In genomic region chr10:85103085-85103885, GRCm38 (mm10) we compare ENCODE assay signal across 8 mouse cellular contexts. TPM values are rescaled to one million over a fixed set of nuclear protein-coding genes. Genes with fewer than 3 reads are reported as not detected.
DNase-seq lines count a peak whose midpoint lies in the region; ATAC-seq lines count a peak whose summit lies in the region.

No protein-coding gene starts in this region.

- WGBS in liver, embryonic 15.5 days (ENCODE audit: insufficient replicate concordance): under 1% methylated on average over 34 of the region's 34 CpGs
- WGBS in stomach, embryonic 16.5 days: under 1% methylated on average over 34 of the region's 34 CpGs

- H3K36me3 ChIP-seq in liver, embryonic 15.5 days (replicated peaks): no peaks in the 10 kb centered on the region
- H3K36me3 ChIP-seq in stomach, embryonic 16.5 days (ENCODE audit: control insufficient read depth, insufficient read depth, low read length): no peaks in the 10 kb centered on the region

- ATAC-seq in liver, embryonic 15.5 days (ENCODE audit: insufficient read depth): peak; percentile 4; the same call in 1 of the 2 replicates
- ATAC-seq in stomach, embryonic 16.5 days (ENCODE audit: insufficient read depth, low FRiP score): peak; percentile 11; the same call in 1 of the 2 replicates

- no peaks in the 10 kb centered on the region for H3K27me3 ChIP-seq in liver, embryonic 15.5 days
- H3K27me3 ChIP-seq in stomach, embryonic 16.5 days (ENCODE audit: control insufficient read depth, insufficient read depth, low read length): no peaks in the 10 kb centered on the region

- peak overlapping the region; percentile 90 for H3K27ac ChIP-seq in liver, embryonic 15.5 days (replicated peaks)
- peak overlapping the region; percentile 80 for H3K27ac ChIP-seq in stomach, embryonic 16.5 days (ENCODE audit: low read length)

- peak; percentile 20 to 39 for DNase-seq in B cell, adult 2 months
- DNase-seq in adrenal gland, adult (ENCODE audit: inconsistent age in 2 of 2, low spot score in 1 of 2): peak; percentile 42 to 76
- DNase-seq in embryo, embryonic 10.5 days (ENCODE audit: low spot score): peak; percentile 71
- DNase-seq in heart, adult 11 months: peak; percentile 95
- peak; percentile 13 for DNase-seq in kidney, adult 11 months
- DNase-seq in neural tube, embryonic 10.5 days (ENCODE audit: extremely low spot score, low spot score): peak; percentile 71

- H3K4me3 ChIP-seq in liver, embryonic 15.5 days (replicated peaks): peak overlapping the region; percentile 91
- peak overlapping the region; percentile 100 for H3K4me3 ChIP-seq in stomach, embryonic 16.5 days (replicated peaks; ENCODE audit: low read length)

- H3K4me2 ChIP-seq in liver, embryonic 15.5 days: peak overlapping the region; percentile 93
- H3K4me2 ChIP-seq in stomach, embryonic 16.5 days (ENCODE audit: low read depth, low read length): peak overlapping the region; percentile 89

- H3K4me1 ChIP-seq in liver, embryonic 15.5 days (replicated peaks): peaks cover 29% of the 10 kb centered on the region
- H3K4me1 ChIP-seq in stomach, embryonic 16.5 days (ENCODE audit: control insufficient read depth, insufficient read depth, low read length): 0 out of 2 replicates have a peak, but pooled peaks cover 9% of the 10 kb centered on the region

- peak overlapping the region; percentile 93 for H3K9ac ChIP-seq in liver, embryonic 15.5 days
- H3K9ac ChIP-seq in stomach, embryonic 16.5 days (ENCODE audit: low read length): peak overlapping the region; percentile 96

- H3K9me3 ChIP-seq in liver, embryonic 15.5 days (replicated peaks): no peaks in the 10 kb centered on the region
- H3K9me3 ChIP-seq in stomach, embryonic 16.5 days (replicated peaks; ENCODE audit: control insufficient read depth, low read length): no peaks in the 10 kb centered on the region

RNA-seq across cellular contexts. Expression of gene Tmem263, which starts 0.9 kb away (rescaled TPM):
- polyA plus RNA-seq in liver, embryonic 15.5 days (2015; fragmentation: Nextera tagmentation; extraction: Ambion mirVana): 16.2 and 16.8 TPM in 2 replicates
- 73.5 and 78.5 TPM in 2 replicates for polyA plus RNA-seq in stomach, embryonic 16.5 days (2015; fragmentation: Nextera tagmentation; extraction: Ambion mirVana)

RNA-seq across cellular contexts. Expression of gene Fhl4, which starts 1.0 kb away (rescaled TPM):
- 0.22 and 0.39 TPM in 2 replicates for polyA plus RNA-seq in liver, embryonic 15.5 days (2015; fragmentation: Nextera tagmentation; extraction: Ambion mirVana)
- 0.30 and 0.76 TPM in 2 replicates for polyA plus RNA-seq in stomach, embryonic 16.5 days (2015; fragmentation: Nextera tagmentation; extraction: Ambion mirVana)

RNA-seq across cellular contexts. Expression of gene Mterf2, which starts 24.5 kb away (rescaled TPM):
- 4.2 and 4.9 TPM in 2 replicates for polyA plus RNA-seq in liver, embryonic 15.5 days (2015; fragmentation: Nextera tagmentation; extraction: Ambion mirVana)
- polyA plus RNA-seq in stomach, embryonic 16.5 days (2015; fragmentation: Nextera tagmentation; extraction: Ambion mirVana): 9.3 and 12.0 TPM in 2 replicates

Comparison
In these comparisons a context has a peak if more than half of its experiments do, and no peak if none do; other contexts are left out.
1. Peak in every context shown above with its lines: DNase-seq, ATAC-seq, H3K4me3 ChIP-seq and H3K27ac ChIP-seq.
2. DNase-seq: peak in every context shown above with its lines; median percentile 95 in heart, adult 11 months; 71 in embryo, embryonic 10.5 days; 71 in neural tube, embryonic 10.5 days; 59 in adrenal gland, adult; 30 in B cell, adult 2 months; 13 in kidney, adult 11 months.